Mouse (Mus musculus) small intestine, adult 2 months (tissue): ENCODE results near the gene Gm4565. TPM values are rescaled to one million over a fixed set of nuclear protein-coding genes. Genes with fewer than 3 reads are reported as not detected.
"Not testable (repeated sequence)": the region's sequence is repeated elsewhere in the genome, so short reads cannot be mapped to it uniquely, and the experiment has no call there.

Source experiments
- H3K27ac ChIP-seq: fragments of 200-500 bp; 2 replicates; pipeline ENCODE4 v1.5.1; 2012; ENCODE audit warnings: low read depth, low read length, control low read depth, inconsistent platforms; ENCODE audit not compliant: insufficient read depth
- H3K27me3 ChIP-seq: fragments of 200-500 bp; 2 replicates; pipeline ENCODE4 v1.6.1; 2012; ENCODE audit warnings: mild to moderate bottlenecking, moderate library complexity, low read length, inconsistent platforms; ENCODE audit not compliant: control insufficient read depth, insufficient read depth
- H3K36me3 ChIP-seq: fragments of 200-500 bp; 2 replicates; pipeline ENCODE4 v1.6.1; 2012; ENCODE audit warnings: mild to moderate bottlenecking, low read length, control low read depth, inconsistent platforms; ENCODE audit not compliant: control insufficient read depth, insufficient read depth
- H3K4me1 ChIP-seq: fragments of 200-500 bp; 2 replicates; pipeline ENCODE4 v1.6.1; 2012; ENCODE audit warnings: low read length, inconsistent platforms, mixed read lengths; ENCODE audit not compliant: control insufficient read depth, insufficient read depth, insufficient read length
- H3K4me3 ChIP-seq: fragments of 200-500 bp; 2 replicates; pipeline ENCODE4 v1.5.1; 2012; ENCODE audit warnings: low read depth, mild to moderate bottlenecking, control low read depth, inconsistent platforms, low read length, moderate library complexity
- WGBS: fragments of 180-500 bp; shearing (Covaris S2); methylation state at CpG from one replicate; pipeline ENCODE4 v1.1.7; 2018; 5-methylcytosine and 5-hydroxymethylcytosine counted together
- polyA plus RNA-seq: library from polyadenylated mRNA; depleted of rRNA; stranded (reverse); fragments of >200 nt; gene quantifications from 2 replicates; pipeline ENCODE4 v1.2.3, GENCODE M21; 2012; rRNA removed

The Gm4565 gene
- polyA plus RNA-seq, result not detected in 2 replicates

DNA sequence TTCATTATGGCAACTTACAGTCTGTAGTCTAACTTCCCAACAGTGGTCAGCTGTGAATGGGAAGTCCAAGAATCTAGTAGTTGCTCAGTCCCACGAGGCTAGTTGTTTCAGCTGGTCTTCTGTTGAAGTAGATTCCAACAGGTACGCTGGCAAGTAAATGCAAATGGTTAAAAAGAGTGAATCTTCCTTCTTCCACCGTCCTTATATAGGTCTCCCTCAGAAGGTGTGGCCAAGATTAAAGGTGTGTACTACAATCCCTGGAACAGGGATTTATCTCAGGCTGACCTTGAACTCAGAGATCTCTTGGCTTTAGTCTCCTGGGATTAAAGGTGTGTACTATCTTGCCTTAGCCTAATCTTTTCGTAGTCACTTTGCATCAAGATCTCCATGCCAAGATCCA lies at the start of gene Gm4565:
TSS of gene Gm4565 (minus strand) at position 101 of the 400 bp plus-strand sequence.
- H3K4me3 ChIP-seq, H3K36me3 ChIP-seq, H3K27me3 ChIP-seq, H3K27ac ChIP-seq, H3K4me1 ChIP-seq: not testable (repeated sequence)
- 69% methylated on average over 2 of the region's 4 CpGs for WGBS

- no CpG with 5 or more reads among the region's 3 CpGs for WGBS
- not testable (repeated sequence) for H3K27ac ChIP-seq
Measured at GRCm38 (mm10) chr7:22565243-22565642, 22.7 kb downstream of the Gm4565 start, which contains the start of gene Gm4201. Gm4201 (minus strand) TSS chr7:22565343.

GRCm38 (mm10) chr7:22534787-22535186 lies 53.1 kb downstream of the Gm4565 start, which contains the start of gene Gm8677:
Gm8677 (minus strand) TSS chr7:22534887.
- H3K4me3 ChIP-seq, H3K4me1 ChIP-seq, H3K27ac ChIP-seq, H3K27me3 ChIP-seq, H3K36me3 ChIP-seq: not testable (repeated sequence)
- no CpG with 5 or more reads among the region's 1 CpGs for WGBS

More at GRCm38 (mm10) chr7:22565243-22565642, 22.7 kb downstream of the Gm4565 start, which contains the start of gene Gm4201:
- not testable (repeated sequence) for H3K36me3 ChIP-seq, H3K4me3 ChIP-seq, H3K27me3 ChIP-seq, H3K4me1 ChIP-seq

Other genes starting within 250 kb of the Gm4565 start
- not detected in 2 replicates for gene Gm8660, start 217.1 kb downstream of the Gm4565 start, polyA plus RNA-seq
- not detected in 2 replicates for gene Vmn1r148, start 174.5 kb downstream of the Gm4565 start, polyA plus RNA-seq
- not detected in 2 replicates for gene Vmn1r149, start 149.9 kb downstream of the Gm4565 start, polyA plus RNA-seq
- not detected in 2 replicates for gene Gm10665, start 124.1 kb downstream of the Gm4565 start, polyA plus RNA-seq
- not detected in 2 replicates for gene Vmn1r151, start 88.4 kb downstream of the Gm4565 start, polyA plus RNA-seq
- not detected in 2 replicates for gene Vmn1r152, start 65.2 kb downstream of the Gm4565 start, polyA plus RNA-seq
- not detected in 2 replicates for gene Gm8677, start 53.2 kb downstream of the Gm4565 start, polyA plus RNA-seq
- not detected in 2 replicates for gene Gm4201, start 22.8 kb downstream of the Gm4565 start, polyA plus RNA-seq
- gene Vmn1r155, start 69.9 kb upstream of the Gm4565 start, polyA plus RNA-seq, result not detected in 2 replicates
- not detected in 2 replicates for gene Gm8693, start 104.2 kb upstream of the Gm4565 start, polyA plus RNA-seq
- not detected in 2 replicates for gene Gm4567, start 131.6 kb upstream of the Gm4565 start, polyA plus RNA-seq
- gene Vmn1r157, start 173.6 kb upstream of the Gm4565 start, polyA plus RNA-seq, result not detected in 2 replicates
- not detected in 2 replicates for gene Vmn1r158, start 202.7 kb upstream of the Gm4565 start, polyA plus RNA-seq